Mouse (Mus musculus): ENCODE data around the gene Pou3f3. TPM values are rescaled to one million over a fixed set of nuclear protein-coding genes. Genes with fewer than 3 reads are reported as not detected.

Pou3f3 gene
- not detected for polyA plus RNA-seq (2017; shearing (Covaris generic))

GRCm38 (mm10) chr1:42695578-42695915, at the start of gene Pou3f3:
Gene Pou3f3 (plus strand): TSS chr1:42695768.

Other genes with a start within 250 kb of the Pou3f3 start
- 52.4 TPM for gene Mrps9, start 155.5 kb downstream of the Pou3f3 start, polyA plus RNA-seq (2017; shearing (Covaris generic))

All from CD4-positive, CD25-positive, alpha-beta regulatory T cell (primary cell).